Mouse (Mus musculus): ENCODE measurements at regions not wholly inside any gene's neighbourhood (a gene's known extent, or its start where the extent isn't known, plus 50 kb on each side); places are given as distances from the start of the nearest gene placed in this dataset.

DNA sequence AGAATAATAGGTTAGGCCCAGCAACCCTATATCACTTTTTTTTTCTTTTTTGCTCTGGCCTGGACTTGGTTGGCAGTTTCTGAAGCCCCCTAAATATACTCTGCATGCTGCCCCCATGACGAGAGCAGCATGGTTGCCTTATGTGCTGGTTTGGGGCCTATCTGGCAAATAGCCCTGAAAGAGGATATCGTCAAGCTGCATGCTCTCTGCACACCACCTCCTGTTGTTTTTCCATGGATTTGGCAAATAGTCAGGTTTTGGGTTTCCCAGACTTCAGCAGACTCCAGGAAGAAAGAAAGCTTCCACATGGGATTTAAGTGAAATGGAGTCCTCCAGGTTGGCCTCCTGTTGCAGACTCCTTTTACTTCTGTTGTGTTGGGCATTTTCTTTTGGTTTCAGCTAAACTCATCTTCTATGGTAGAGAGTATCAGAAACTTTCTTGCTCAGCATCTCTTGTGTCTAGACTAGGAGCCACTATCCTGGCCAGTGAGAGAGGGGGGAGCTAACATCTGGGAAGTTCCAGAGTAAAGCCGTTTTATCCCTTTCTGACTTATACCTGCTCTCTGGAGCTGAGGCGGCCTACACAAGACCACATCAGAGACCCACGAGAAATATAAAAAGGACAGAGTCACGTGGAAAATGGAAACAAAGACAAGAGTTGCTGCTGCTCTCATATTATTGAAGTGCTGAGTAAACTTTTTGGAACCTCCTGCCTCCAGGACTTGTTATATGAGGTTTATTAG is 140.4 kb upstream of the Egfl6 start:
- TF ChIP-seq POLR2A (IDR thresholded peaks at IDR 0.05; ENCODE audit: control insufficient read depth, low read depth, low read length) = no peak
- no peak for TF ChIP-seq CTCF (IDR thresholded peaks at IDR 0.05; ENCODE audit: control insufficient read depth, insufficient read depth, insufficient replicate concordance, low read depth, low read length)

Measured in testis, adult 2 months (tissue).